Mouse (Mus musculus): Measurements from ENCODE around the gene Trio. TPM values are rescaled to one million over a fixed set of nuclear protein-coding genes. Genes with fewer than 3 reads are reported as not detected.

The Trio gene
- polyA plus RNA-seq, 1 experiment: 47.5 TPM

GRCm38 (mm10) chr15:28024031-28024964 is 1.4 kb downstream of the Trio start:
- TF ChIP-seq CTCF (IDR thresholded peaks at IDR 0.05; ENCODE audit: insufficient read depth, low read length) (no peak), POLR2A (IDR thresholded peaks at IDR 0.05; ENCODE audit: borderline replicate concordance, extremely low read depth, low read depth, low read length) (no peak)
- DNase-seq: peak; percentile 74

GRCm38 (mm10) chr15:28021591-28022209 is 3.9 kb downstream of the Trio start:
- TF ChIP-seq CTCF (IDR thresholded peaks at IDR 0.05; ENCODE audit: insufficient read depth, low read length): no peak
- TF ChIP-seq POLR2A (IDR thresholded peaks at IDR 0.05; ENCODE audit: borderline replicate concordance, extremely low read depth, low read depth, low read length): no peak
- WGBS: 37% methylated on average over 15 of the region's 15 CpGs
- Histone ChIP-seq H3K4me3 (replicated peaks; ENCODE audit: extremely low read depth, low read depth, low read length) (no peak overlapping the region), H3K4me1 (ENCODE audit: control insufficient read depth, insufficient read depth, low read length) (peaks cover 9% of the 10 kb centered on the region; the same call in 1 of the 2 replicates)
- no peak for DNase-seq

More at GRCm38 (mm10) chr15:28024031-28024964, 1.4 kb downstream of the Trio start:
- peaks cover 8% of the 10 kb centered on the region; the same call in 1 of the 2 replicates for H3K4me1 ChIP-seq (ENCODE audit: control insufficient read depth, insufficient read depth, low read length)
- WGBS: 2% methylated on average over 72 of the region's 81 CpGs
- H3K4me3 ChIP-seq (replicated peaks; ENCODE audit: extremely low read depth, low read depth, low read length): peak overlapping the region; percentile 88

DNA sequence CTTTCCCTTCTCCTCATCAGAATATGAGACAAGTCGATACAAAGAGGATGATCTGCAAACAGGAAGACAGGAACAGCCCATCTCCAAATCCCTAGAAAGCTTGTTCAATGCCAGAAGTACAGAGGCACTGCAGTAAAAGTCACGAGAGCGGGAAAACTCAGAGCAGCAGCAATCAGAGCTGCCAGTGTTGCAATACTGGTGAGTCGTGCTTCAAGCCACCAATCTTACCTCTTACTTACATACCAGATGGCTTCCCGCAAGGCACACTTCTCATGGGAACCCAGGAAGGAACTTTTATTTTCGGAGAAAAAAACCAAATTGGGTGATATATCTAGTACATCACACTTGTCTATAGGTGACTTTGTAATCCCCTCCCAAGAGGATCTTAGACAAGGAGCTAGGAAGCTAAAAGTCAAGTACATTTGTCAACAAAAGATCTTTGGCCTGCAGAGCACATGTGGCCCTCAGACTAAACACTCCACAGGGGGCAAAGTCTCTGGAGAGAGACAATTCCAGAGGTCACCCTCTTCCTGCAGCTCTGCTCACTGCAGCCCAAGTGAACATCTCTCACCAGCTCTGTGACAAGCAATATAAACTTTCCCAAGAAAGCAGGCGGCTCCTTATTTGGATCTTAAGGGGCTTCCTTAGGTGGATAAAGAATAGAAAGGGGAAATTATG is 6.1 kb downstream of the Trio start:
- no peak for DNase-seq
- WGBS: 36% methylated on average over 7 of the region's 7 CpGs
- Histone ChIP-seq H3K4me3 (replicated peaks; ENCODE audit: extremely low read depth, low read depth, low read length) (no peak overlapping the region), H3K4me1 (ENCODE audit: control insufficient read depth, insufficient read depth, low read length) (peaks cover 6% of the 10 kb centered on the region; the same call in 1 of the 2 replicates)
- TF ChIP-seq POLR2A (IDR thresholded peaks at IDR 0.05; ENCODE audit: borderline replicate concordance, extremely low read depth, low read depth, low read length): no peak
- TF ChIP-seq CTCF (IDR thresholded peaks at IDR 0.05; ENCODE audit: insufficient read depth, low read length): 0 out of 2 replicates have a peak, but pooled peaks have one; percentile 0

GRCm38 (mm10) chr15:28007516-28007915 is 18.1 kb downstream of the Trio start:
- Histone ChIP-seq H3K4me3 (replicated peaks; ENCODE audit: extremely low read depth, low read depth, low read length) (no peak overlapping the region), H3K4me1 (ENCODE audit: control insufficient read depth, insufficient read depth, low read length) (peaks cover 10% of the 10 kb centered on the region)
- WGBS: 64% methylated on average over 3 of the region's 3 CpGs
- no peak for DNase-seq
- TF ChIP-seq CTCF (IDR thresholded peaks at IDR 0.05; ENCODE audit: insufficient read depth, low read length) (no peak), POLR2A (IDR thresholded peaks at IDR 0.05; ENCODE audit: borderline replicate concordance, extremely low read depth, low read depth, low read length) (no peak)

DNA sequence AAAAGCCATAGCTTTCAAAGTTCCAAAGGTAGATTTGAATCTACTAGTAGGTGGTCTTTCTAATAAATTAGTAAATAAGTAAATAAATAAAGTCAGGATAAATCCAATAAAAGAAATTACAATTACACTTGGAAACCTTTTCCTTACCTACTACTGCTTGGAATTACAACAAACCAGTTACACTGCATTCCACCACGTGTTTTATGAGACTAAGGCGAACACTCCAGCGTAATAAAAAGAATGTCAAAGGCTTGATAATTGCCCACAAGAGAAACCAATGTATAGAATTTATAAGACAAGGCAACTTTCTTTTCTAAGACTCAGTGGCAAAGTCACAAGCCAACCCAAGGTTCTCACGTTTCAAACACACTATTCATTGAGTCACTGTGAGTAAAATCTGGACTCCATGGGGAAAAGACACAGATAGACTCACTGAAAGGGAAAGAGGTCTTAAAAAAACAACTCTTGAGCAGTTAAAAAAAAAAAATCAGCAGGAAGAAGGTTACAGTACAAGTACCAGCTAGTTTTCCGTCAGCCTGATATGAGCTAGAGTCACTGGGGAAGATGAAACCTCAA is 21.4 kb downstream of the Trio start:
- Histone ChIP-seq H3K4me3 (replicated peaks; ENCODE audit: extremely low read depth, low read depth, low read length) (no peak overlapping the region), H3K4me1 (ENCODE audit: control insufficient read depth, insufficient read depth, low read length) (peaks cover 10% of the 10 kb centered on the region)
- no peak for TF ChIP-seq POLR2A (IDR thresholded peaks at IDR 0.05; ENCODE audit: borderline replicate concordance, extremely low read depth, low read depth, low read length)
- TF ChIP-seq CTCF (IDR thresholded peaks at IDR 0.05; ENCODE audit: insufficient read depth, low read length): no peak
- no peak for DNase-seq
- 60% methylated on average over 5 of the region's 5 CpGs for WGBS

DNA sequence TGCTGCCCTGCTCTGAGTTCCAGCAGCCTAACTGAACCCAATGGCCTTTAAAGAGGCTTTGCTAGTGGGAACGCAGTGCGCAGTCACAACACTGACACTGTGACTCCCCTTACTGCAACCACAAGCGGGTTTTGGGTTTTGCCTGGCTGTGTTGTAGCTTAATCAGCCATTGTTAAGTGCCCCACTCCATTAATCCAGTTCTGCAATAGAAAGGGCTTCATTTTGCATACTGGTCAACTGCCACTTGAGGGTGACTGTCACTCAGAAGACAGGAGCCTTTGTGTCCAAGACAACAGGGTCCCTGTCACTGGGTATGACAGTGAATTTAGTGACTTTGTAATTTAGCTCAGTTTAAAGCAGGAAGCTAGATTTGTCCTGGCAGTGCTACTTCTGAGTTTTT is 23.1 kb downstream of the Trio start:
- no peak for TF ChIP-seq CTCF (IDR thresholded peaks at IDR 0.05; ENCODE audit: insufficient read depth, low read length)
- no peak for TF ChIP-seq POLR2A (IDR thresholded peaks at IDR 0.05; ENCODE audit: borderline replicate concordance, extremely low read depth, low read depth, low read length)
- H3K4me1 ChIP-seq (ENCODE audit: control insufficient read depth, insufficient read depth, low read length): peaks cover 20% of the 10 kb centered on the region
- no peak overlapping the region for H3K4me3 ChIP-seq (replicated peaks; ENCODE audit: extremely low read depth, low read depth, low read length)
- WGBS: 83% methylated on average over 3 of the region's 3 CpGs
- DNase-seq: no peak

- WGBS: 36% methylated on average over 4 of the region's 4 CpGs
- Histone ChIP-seq H3K4me1 (ENCODE audit: control insufficient read depth, insufficient read depth, low read length) (peaks cover 23% of the 10 kb centered on the region), H3K4me3 (replicated peaks; ENCODE audit: extremely low read depth, low read depth, low read length) (no peak overlapping the region)
- no peak for TF ChIP-seq CTCF (IDR thresholded peaks at IDR 0.05; ENCODE audit: insufficient read depth, low read length)
- no peak for TF ChIP-seq POLR2A (IDR thresholded peaks at IDR 0.05; ENCODE audit: borderline replicate concordance, extremely low read depth, low read depth, low read length)
- DNase-seq: no peak
These were observed 24.3 kb downstream of the Trio start for GRCm38 (mm10) chr15:28001299-28001698.

GRCm38 (mm10) chr15:27998621-27999359 is 26.9 kb downstream of the Trio start:
- TF ChIP-seq POLR2A (IDR thresholded peaks at IDR 0.05; ENCODE audit: borderline replicate concordance, extremely low read depth, low read depth, low read length) (no peak), CTCF (IDR thresholded peaks at IDR 0.05; ENCODE audit: insufficient read depth, low read length) (no peak)
- 42% methylated on average over 8 of the region's 8 CpGs for WGBS
- DNase-seq: no peak
- peaks cover 20% of the 10 kb centered on the region for H3K4me1 ChIP-seq (ENCODE audit: control insufficient read depth, insufficient read depth, low read length)
- H3K4me3 ChIP-seq (replicated peaks; ENCODE audit: extremely low read depth, low read depth, low read length): no peak overlapping the region
